Mouse (Mus musculus): ENCODE measurements around the gene Slc4a4.

- TF ChIP-seq CTCF (IDR thresholded peaks at IDR 0.05; ENCODE audit: low read depth), result peak; percentile 38
- no peak for TF ChIP-seq EP300 (IDR thresholded peaks at IDR 0.05; ENCODE audit: low read depth)
Measured at GRCm38 (mm10) chr5:88896574-88896973, 10.0 kb downstream of the Slc4a4 start.
